Mouse (Mus musculus): ENCODE measurements around the gene Fat2.
A peak's percentile ranks its signal among the peaks of the same experiment; 100 is the strongest.

Fat2 gene

GRCm38 (mm10) chr11:55329868-55330772 is 6.2 kb downstream of the Fat2 start:
- DNase-seq, result no peak

GRCm38 (mm10) chr11:55327558-55328409 is 8.6 kb downstream of the Fat2 start:
- no peak for DNase-seq

- no peak for DNase-seq
Observed at GRCm38 (mm10) chr11:55327111-55327510, 9.3 kb downstream of the Fat2 start.

- DNase-seq, result no peak
Observed at GRCm38 (mm10) chr11:55326211-55326610, 10.2 kb downstream of the Fat2 start.

- no peak for DNase-seq
Observed at GRCm38 (mm10) chr11:55323854-55324253, 12.5 kb downstream of the Fat2 start.

- no peak for DNase-seq
Observed at GRCm38 (mm10) chr11:55320990-55321389, 15.4 kb downstream of the Fat2 start.

- no peak for DNase-seq
Observed at GRCm38 (mm10) chr11:55315966-55316365, 20.4 kb downstream of the Fat2 start.

GRCm38 (mm10) chr11:55314704-55315047 is 21.7 kb downstream of the Fat2 start:
- no peak for DNase-seq

- peak; percentile 40 to 62 for DNase-seq
Observed at GRCm38 (mm10) chr11:55313768-55314703, 22.3 kb downstream of the Fat2 start.

GRCm38 (mm10) chr11:55302350-55302749 is 34.0 kb downstream of the Fat2 start:
- DNase-seq, result no peak

- no peak for DNase-seq
Observed at GRCm38 (mm10) chr11:55293179-55293578, 43.2 kb downstream of the Fat2 start.

GRCm38 (mm10) chr11:55291901-55292300 is 44.5 kb downstream of the Fat2 start:
- DNase-seq, result no peak

- no peak for DNase-seq
Observed at GRCm38 (mm10) chr11:55289851-55290391, 46.4 kb downstream of the Fat2 start.

GRCm38 (mm10) chr11:55274756-55275155 is 61.6 kb downstream of the Fat2 start:
- no peak for DNase-seq

- no peak for DNase-seq
Observed at GRCm38 (mm10) chr11:55268580-55268979, 67.8 kb downstream of the Fat2 start.

GRCm38 (mm10) chr11:55265647-55266046 is 70.7 kb downstream of the Fat2 start:
- no peak for DNase-seq

- no peak for DNase-seq
Observed at GRCm38 (mm10) chr11:55264318-55264717, 72.0 kb downstream of the Fat2 start.

- no peak for DNase-seq
Observed at GRCm38 (mm10) chr11:55262000-55262399, 74.4 kb downstream of the Fat2 start.

GRCm38 (mm10) chr11:55261105-55261504 is 75.3 kb downstream of the Fat2 start:
- DNase-seq, result no peak

GRCm38 (mm10) chr11:55253391-55253790 is 83.0 kb downstream of the Fat2 start:
- DNase-seq, result no peak

GRCm38 (mm10) chr11:55250527-55250926 is 85.8 kb downstream of the Fat2 start:
- no peak for DNase-seq

GRCm38 (mm10) chr11:55240556-55240955 is 95.8 kb downstream of the Fat2 start:
- DNase-seq, result peak; percentile 65 to 82
